Mouse (Mus musculus) yolk sac, embryonic 10.5 days (tissue): ENCODE data around the gene Pnn.
"Not testable (repeated sequence)": the region's sequence is repeated elsewhere in the genome, so short reads cannot be mapped to it uniquely, and the experiment has no call there.

ENCODE experiments used
- DNase-seq: peaks from one replicate; pipeline ENCODE4 v3.0.0-alpha.2; 2017; ENCODE audit warnings: low spot score

Pnn gene

DNA sequence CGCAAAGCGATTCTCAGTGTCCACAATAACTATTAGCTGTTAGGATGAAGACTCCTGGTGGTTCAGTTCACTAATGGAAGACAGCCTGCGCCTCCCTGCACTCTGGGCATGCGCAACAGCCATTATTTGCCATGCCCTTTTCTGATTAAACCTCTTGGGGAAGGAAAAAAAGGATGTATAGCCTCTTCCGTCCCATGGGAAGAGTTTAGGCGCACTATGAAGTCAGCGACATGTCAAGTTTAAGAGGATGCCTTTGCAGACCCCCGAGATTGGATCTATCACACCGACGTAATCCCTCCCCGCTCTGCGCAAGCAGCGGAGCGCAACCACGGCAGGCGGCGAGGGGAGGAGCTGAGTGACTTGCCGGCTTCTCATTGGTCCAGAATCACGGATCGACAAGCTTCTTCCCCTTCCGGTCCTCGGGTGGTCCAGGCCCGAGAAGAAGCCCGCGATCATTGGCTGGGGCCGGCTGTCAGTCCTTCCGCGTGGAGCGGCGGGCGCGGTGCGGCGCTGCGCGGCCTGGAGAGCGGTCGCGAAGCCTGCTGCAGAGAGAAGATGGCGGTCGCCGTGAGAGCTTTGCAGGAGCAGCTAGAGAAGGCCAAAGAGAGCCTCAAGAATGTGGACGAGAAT lies at the start of gene Pnn:
Pnn (plus strand) TSS at position 437 of the 630 bp plus-strand sequence.
- DNase-seq: peak; percentile 97

DNA sequence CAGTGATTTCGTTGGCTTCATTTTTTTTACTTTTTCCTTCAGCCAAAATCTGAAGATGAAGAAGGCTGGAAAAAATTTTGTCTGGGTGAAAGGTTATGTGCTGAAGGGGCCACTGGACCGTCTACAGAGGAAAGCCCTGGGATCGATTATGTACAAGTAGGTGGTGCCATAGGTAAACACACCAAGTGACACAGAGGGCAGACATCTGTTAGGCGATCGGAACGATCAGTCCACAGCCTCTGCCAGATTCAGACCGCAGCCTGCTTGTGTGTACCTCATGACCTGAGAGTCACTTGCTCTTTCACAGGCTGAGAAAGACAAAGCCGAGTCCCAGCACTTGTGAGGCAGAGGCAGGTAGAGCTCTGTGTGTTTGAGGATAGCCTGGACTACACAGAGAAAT lies 48.7 kb upstream of the Pnn start:
- DNase-seq: no peak

DNA sequence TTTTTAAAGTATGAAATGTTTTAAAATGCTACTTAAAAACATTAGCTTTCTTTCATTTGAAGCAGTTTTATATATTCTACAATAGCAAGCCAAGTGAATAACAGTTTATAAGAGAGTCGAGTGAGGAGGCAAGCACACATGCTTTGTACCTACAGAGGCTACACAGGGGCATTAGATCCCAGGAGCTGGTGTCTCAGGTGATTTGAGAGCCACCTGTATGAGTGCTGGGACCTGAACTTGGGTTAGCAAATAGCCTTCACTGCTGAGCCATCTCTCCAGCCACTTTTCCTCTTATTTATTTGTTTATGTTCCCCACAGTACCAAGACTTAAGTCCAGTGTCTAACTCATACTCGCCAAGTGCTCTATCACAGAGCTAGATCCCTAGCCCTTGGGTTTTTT lies 46.8 kb upstream of the Pnn start:
- DNase-seq: no peak

DNA sequence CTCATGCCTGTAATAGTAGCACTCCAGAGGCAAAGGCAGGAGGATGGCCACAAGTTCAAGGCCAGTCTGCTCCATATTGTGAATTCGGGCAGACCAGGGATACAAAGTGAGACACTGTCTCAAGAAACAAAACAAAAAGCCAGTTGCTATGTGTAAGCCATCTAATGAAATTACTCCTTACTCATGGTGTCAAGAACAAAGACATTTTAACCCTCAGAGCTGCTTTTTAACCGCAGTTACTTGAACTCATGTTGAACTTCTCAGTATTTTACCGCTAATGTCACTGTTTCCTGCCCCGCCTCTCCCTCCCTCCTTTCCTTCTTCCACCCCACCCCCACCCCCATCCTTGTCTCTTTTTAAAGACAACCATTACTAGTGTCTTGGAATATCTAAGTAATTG lies 45.4 kb upstream of the Pnn start:
- DNase-seq: no peak

DNA sequence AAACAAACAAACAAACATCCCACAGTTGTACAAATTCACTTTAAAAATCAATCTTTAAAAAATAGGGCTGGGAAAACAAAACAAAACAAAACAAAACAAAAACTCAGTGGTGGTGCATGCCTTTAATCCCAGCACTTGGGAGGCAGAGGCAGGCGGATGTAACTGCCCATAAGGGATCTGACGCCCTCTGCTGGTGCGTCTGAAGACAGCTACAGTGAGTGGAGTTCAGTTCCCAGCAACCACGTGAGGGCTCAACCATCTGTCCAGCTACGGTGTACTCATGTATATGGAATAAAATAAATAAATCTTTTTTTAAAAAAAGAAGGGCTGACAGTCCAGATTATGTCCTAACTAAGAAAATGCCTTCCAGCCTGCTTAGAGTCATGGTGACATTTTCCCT lies 34.6 kb upstream of the Pnn start:
- no peak for DNase-seq

DNA sequence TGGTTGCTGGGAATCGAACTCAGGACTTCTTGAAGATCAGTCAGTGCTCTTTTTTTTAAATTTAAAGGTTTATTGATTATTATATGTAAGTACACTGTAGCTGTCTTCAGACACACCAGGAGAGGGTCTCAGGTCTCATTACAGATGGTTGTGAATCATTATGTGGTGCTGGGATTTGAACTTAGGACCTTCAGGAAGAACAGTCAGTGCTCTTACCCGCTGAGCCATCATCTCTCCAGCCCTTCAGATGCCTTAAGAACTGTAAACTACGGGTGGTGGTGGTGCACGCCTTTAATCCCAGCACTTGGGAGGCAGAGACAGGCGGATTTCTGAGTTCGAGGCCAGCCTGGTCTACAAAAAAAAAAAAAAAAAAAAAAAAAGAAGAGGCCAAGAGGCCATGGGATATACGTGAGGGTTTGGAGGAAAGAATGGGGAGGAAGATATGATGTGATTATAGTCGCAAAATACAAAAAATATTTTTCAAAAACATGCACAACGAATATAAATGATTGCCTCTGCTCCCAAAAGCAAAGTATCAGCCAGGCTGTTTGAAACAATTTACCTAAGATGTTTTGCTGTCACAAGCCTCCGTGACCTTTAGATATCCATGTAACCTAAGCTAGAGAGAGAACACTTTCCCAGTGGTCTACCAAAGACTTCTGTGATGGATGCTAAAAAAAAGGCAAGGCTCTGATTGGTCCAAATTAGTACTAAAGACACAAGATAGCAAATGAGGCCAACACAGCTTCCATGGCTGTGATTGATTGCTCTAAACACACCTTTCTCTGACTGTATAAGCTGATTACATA lies 27.3 kb upstream of the Pnn start:
- no peak for DNase-seq

- DNase-seq: peak; percentile 89
These were observed 26.5 kb upstream of the Pnn start for GRCm38 (mm10) chr12:59039971-59040844.

DNA sequence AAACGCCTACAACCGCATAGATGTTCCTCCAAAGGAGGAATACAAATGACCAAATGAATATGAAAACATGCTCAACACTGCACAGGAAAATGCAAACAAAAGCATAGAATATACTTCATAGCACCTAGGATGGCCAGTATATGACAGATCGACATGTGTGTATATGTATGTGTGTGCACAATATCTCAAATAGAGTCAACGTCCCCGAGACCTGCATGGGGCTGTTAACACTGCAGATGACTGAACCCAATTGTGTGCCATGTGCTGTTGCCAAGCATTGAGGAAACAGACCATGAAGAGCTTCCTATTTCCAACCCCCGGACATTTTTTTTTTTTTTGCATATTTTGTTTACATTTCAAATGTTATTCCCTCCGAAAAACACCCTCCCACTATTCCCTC lies 25.8 kb upstream of the Pnn start:
- DNase-seq: no peak

- DNase-seq: no peak
These were observed 14.2 kb upstream of the Pnn start for GRCm38 (mm10) chr12:59052470-59052869.

- DNase-seq: no peak
These were observed 13.5 kb upstream of the Pnn start for GRCm38 (mm10) chr12:59053166-59053565.

- DNase-seq: no peak
These were observed 12.7 kb upstream of the Pnn start for GRCm38 (mm10) chr12:59053976-59054375.

- no peak for DNase-seq
These were observed 11.4 kb upstream of the Pnn start for GRCm38 (mm10) chr12:59055196-59055850.

GRCm38 (mm10) chr12:59056222-59056621 lies 10.5 kb upstream of the Pnn start:
- no peak for DNase-seq

- DNase-seq: not testable (repeated sequence)
These were observed 8.4 kb upstream of the Pnn start for GRCm38 (mm10) chr12:59058242-59058641.

DNA sequence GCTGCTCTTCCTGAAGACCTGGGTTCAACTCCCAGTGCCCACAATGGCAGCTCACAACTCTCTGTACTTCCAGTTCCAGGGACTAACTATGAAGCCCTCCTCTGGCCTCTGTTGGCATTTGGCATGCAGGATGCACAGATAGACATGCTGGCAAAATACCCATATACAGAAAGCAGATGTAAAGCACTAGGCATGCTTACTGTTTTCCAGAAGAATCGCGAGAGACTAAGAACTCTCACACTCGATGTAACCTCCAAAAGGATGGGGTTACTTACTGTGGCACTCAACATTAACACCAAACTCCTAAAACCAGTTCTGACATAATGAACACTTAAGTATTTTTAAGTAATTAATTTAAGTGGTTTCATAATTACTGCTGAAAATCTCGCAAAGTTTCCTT lies 6.4 kb upstream of the Pnn start:
- no peak for DNase-seq

DNA sequence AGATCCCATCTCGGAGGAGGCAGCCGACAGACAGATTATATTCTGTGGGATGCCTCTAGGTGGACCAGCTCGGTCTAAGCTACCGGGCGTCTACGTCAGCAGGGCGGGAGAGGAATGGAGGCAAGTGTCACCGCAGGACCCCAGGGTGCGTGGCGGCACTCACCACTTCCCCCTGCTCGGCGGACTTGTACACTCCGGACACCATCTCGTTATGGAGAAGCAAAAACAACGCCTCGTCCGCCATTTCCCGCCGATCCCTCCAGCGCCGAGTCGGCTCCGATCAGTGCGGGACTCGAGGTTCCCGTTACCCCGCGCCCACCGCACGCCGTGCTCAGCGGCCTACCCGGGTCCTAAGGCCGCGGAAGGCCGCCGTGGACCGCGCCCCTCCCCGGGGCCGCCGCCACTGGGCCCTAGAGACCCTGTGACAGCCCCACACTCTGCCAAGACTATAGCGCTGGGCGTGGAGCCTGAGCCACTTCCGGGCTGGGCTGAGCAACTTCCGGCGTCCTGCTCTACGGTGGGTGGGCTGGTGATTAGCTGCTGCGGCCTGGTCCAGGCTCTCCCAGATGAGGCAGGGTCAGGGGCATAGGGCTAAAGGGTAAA lies 5.6 kb upstream of the Pnn start, which contains the start of gene Trappc6b:
Trappc6b (minus strand) TSS at position 480 of the 603 bp plus-strand sequence.
- DNase-seq: peak; percentile 86

GRCm38 (mm10) chr12:59064837-59065236 lies 1.8 kb upstream of the Pnn start:
- DNase-seq: no peak

DNA sequence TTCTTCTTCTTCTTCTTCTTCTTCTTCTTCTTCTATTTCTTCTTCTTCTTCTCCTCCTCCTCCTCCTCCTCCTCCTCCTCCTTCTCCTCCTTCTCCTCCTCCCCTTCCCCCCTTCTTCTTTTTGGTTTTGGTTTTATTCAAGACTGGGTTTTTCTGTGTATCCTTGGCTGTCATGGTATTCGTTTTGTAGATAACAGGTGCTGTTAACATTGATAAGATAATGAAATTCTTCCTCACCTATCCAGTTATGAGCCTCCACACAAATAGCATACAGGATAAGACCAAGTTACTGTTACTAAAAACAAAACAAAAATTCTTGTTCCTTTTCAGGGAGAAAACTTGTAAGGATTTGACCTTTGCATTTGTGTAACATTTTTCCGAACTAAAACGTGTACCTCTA lies 908 bp upstream of the Pnn start:
- no peak for DNase-seq

- no peak for DNase-seq
These were observed 411 bp downstream of the Pnn start for GRCm38 (mm10) chr12:59067095-59067494.

- no peak for DNase-seq
These were observed 2.1 kb downstream of the Pnn start for GRCm38 (mm10) chr12:59068791-59069190.

- no peak for DNase-seq
These were observed 5.6 kb downstream of the Pnn start for GRCm38 (mm10) chr12:59072286-59072685.

DNA sequence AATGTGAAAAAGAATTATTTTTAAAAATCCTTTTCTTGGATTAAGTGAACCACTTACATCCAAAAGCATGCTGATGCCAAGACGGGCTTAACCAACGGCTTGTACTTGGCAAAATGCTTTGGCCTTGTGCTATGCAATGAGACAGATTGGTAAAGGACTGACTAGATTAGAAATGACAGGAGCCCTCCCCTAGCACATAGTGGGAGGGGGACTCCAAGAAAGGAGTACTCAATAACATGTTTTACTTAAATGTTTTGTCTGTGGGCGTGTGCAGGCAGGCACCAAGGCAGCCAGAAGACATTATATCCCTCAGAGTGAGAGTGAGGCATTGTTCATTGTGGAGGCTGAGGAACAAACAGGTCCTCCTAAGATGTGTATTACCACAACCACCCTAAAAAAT lies 7.4 kb downstream of the Pnn start:
- no peak for DNase-seq
